Mouse (Mus musculus) heart, embryonic 11.5 days (tissue): Measurements from ENCODE around the gene Cobl. TPM values are rescaled to one million over a fixed set of nuclear protein-coding genes. Genes with fewer than 3 reads are reported as not detected.

Experiments
- ATAC-seq: fragments of 200-750 bp; cut with Nextera tagmentation; replicated peaks from 2 replicates; pipeline ENCODE4 v1.8.0; 2017; ENCODE audit warnings: moderate library complexity; ENCODE audit not compliant: insufficient number of reproducible peaks, low FRiP score, low TSS enrichment
- H3K27ac ChIP-seq: fragments of 300-500 bp; sonication (generic); 2 replicates; pipeline ENCODE4 v1.5.1; 2014; ENCODE audit warnings: mild to moderate bottlenecking, low read depth, low read length
- H3K27me3 ChIP-seq: fragments of 300-500 bp; sonication (generic); 2 replicates; pipeline ENCODE4 v1.6.1; 2014; ENCODE audit warnings: mild to moderate bottlenecking, low read length, mixed read lengths; ENCODE audit not compliant: control insufficient read depth, insufficient read depth
- H3K36me3 ChIP-seq: fragments of 300-500 bp; sonication (generic); 2 replicates; pipeline ENCODE4 v1.6.1; 2014; ENCODE audit warnings: mild to moderate bottlenecking, low read length, moderate library complexity, mixed read lengths; ENCODE audit not compliant: control insufficient read depth, insufficient read depth
- H3K4me1 ChIP-seq: fragments of 300-500 bp; sonication (generic); 2 replicates; pipeline ENCODE4 v1.6.1; 2014; ENCODE audit warnings: low read length; ENCODE audit not compliant: control insufficient read depth, insufficient read depth
- H3K4me2 ChIP-seq: fragments of 300-500 bp; sonication (generic); 2 replicates; pipeline ENCODE4 v1.6.1; 2014; ENCODE audit warnings: mild to moderate bottlenecking, moderate library complexity
- H3K4me3 ChIP-seq: fragments of 300-500 bp; sonication (generic); 2 replicates; pipeline ENCODE4 v1.5.1; 2014; ENCODE audit warnings: low read depth, low read length
- H3K9ac ChIP-seq: fragments of 300-500 bp; sonication (generic); 2 replicates; pipeline ENCODE4 v1.6.1; 2014; ENCODE audit warnings: mild to moderate bottlenecking, low read depth, low read length, moderate library complexity
- H3K9me3 ChIP-seq: fragments of 300-500 bp; sonication (generic); replicated peaks from 2 replicates; pipeline ENCODE4 v1.6.1; 2016; ENCODE audit warnings: low read length; ENCODE audit not compliant: control insufficient read depth
- WGBS: fragments of 180-500 bp; shearing (Covaris S2); extraction: QIAGEN DNeasy Blood & Tissue Kit; methylation state at CpG from one replicate; pipeline ENCODE4 v1.1.7; 2014; ENCODE audit not compliant: insufficient replicate concordance; 5-methylcytosine and 5-hydroxymethylcytosine counted together
- polyA plus RNA-seq: library from polyadenylated mRNA; unstranded; fragments of >200 nt; fragmentation: Nextera tagmentation; extraction: Ambion mirVana; gene quantifications from 2 replicates; pipeline ENCODE4 v1.2.1, GENCODE M21; 2014

Cobl gene
- polyA plus RNA-seq, 1 experiment from 2014 or later = 31.4 TPM

GRCm38 (mm10) chr11:12459781-12460581 is 4.8 kb downstream of the Cobl start:
- Histone ChIP-seq H3K4me1 (no peaks in the 10 kb centered on the region), H3K9me3 (no peaks in the 10 kb centered on the region), H3K4me3 (no peak overlapping the region), H3K9ac (no peak overlapping the region), H3K36me3 (no peaks in the 10 kb centered on the region), H3K27me3 (peaks cover 10% of the 10 kb centered on the region), H3K27ac (no peak overlapping the region), H3K4me2 (no peak overlapping the region)
- WGBS = 74% methylated on average over 7 of the region's 7 CpGs
- no peak for ATAC-seq

GRCm38 (mm10) chr11:12458814-12459213 is 5.9 kb downstream of the Cobl start:
- WGBS = 73% methylated on average over 3 of the region's 3 CpGs
- H3K9ac ChIP-seq = no peak overlapping the region
- no peaks in the 10 kb centered on the region for H3K4me1 ChIP-seq
- H3K27me3 ChIP-seq = 0 out of 2 replicates have a peak, but pooled peaks cover 4% of the 10 kb centered on the region
- H3K9me3 ChIP-seq = no peaks in the 10 kb centered on the region
- no peak overlapping the region for H3K27ac ChIP-seq
- no peak overlapping the region for H3K4me2 ChIP-seq
- H3K4me3 ChIP-seq = no peak overlapping the region
- H3K36me3 ChIP-seq = no peaks in the 10 kb centered on the region
- ATAC-seq = no peak

- ATAC-seq = no peak
- WGBS = 81% methylated on average over 2 of the region's 2 CpGs
- H3K27ac ChIP-seq = no peak overlapping the region
- H3K4me2 ChIP-seq = no peak overlapping the region
- no peaks in the 10 kb centered on the region for H3K9me3 ChIP-seq
- no peaks in the 10 kb centered on the region for H3K27me3 ChIP-seq
- no peaks in the 10 kb centered on the region for H3K4me1 ChIP-seq
- H3K9ac ChIP-seq = no peak overlapping the region
- H3K36me3 ChIP-seq = no peaks in the 10 kb centered on the region
- H3K4me3 ChIP-seq = no peak overlapping the region
Measured at GRCm38 (mm10) chr11:12458392-12458791, 6.4 kb downstream of the Cobl start.

GRCm38 (mm10) chr11:12448101-12448500 is 16.7 kb downstream of the Cobl start:
- Histone ChIP-seq H3K27ac (no peak overlapping the region), H3K4me2 (no peak overlapping the region), H3K4me3 (no peak overlapping the region), H3K36me3 (no peaks in the 10 kb centered on the region), H3K9ac (no peak overlapping the region), H3K4me1 (no peaks in the 10 kb centered on the region), H3K27me3 (no peaks in the 10 kb centered on the region), H3K9me3 (no peaks in the 10 kb centered on the region)
- WGBS = 80% methylated on average over 3 of the region's 3 CpGs
- ATAC-seq = no peak

- no peaks in the 10 kb centered on the region for H3K9me3 ChIP-seq
- no peak overlapping the region for H3K27ac ChIP-seq
- H3K4me3 ChIP-seq = no peak overlapping the region
- no peaks in the 10 kb centered on the region for H3K36me3 ChIP-seq
- 81% methylated on average over 2 of the region's 2 CpGs for whole genome bisulfite sequencing
- ATAC-seq = no peak
- H3K9ac ChIP-seq = no peak overlapping the region
- no peaks in the 10 kb centered on the region for H3K27me3 ChIP-seq
- no peak overlapping the region for H3K4me2 ChIP-seq
- H3K4me1 ChIP-seq = no peaks in the 10 kb centered on the region
Measured at GRCm38 (mm10) chr11:12445222-12445621, 19.5 kb downstream of the Cobl start.

GRCm38 (mm10) chr11:12444215-12444614 is 20.5 kb downstream of the Cobl start:
- no peaks in the 10 kb centered on the region for H3K9me3 ChIP-seq
- H3K36me3 ChIP-seq = no peaks in the 10 kb centered on the region
- no peak overlapping the region for H3K9ac ChIP-seq
- no peak overlapping the region for H3K4me3 ChIP-seq
- no peaks in the 10 kb centered on the region for H3K27me3 ChIP-seq
- WGBS = 74% methylated on average over 2 of the region's 2 CpGs
- no peak overlapping the region for H3K4me2 ChIP-seq
- no peak overlapping the region for H3K27ac ChIP-seq
- ATAC-seq = no peak
- no peaks in the 10 kb centered on the region for H3K4me1 ChIP-seq

- Histone ChIP-seq H3K4me3 (no peak overlapping the region), H3K27ac (no peak overlapping the region), H3K4me2 (no peak overlapping the region), H3K4me1 (no peaks in the 10 kb centered on the region), H3K9ac (no peak overlapping the region), H3K36me3 (no peaks in the 10 kb centered on the region), H3K27me3 (no peaks in the 10 kb centered on the region), H3K9me3 (no peaks in the 10 kb centered on the region)
- WGBS = 76% methylated on average over 4 of the region's 4 CpGs
- ATAC-seq = no peak
Measured at GRCm38 (mm10) chr11:12443614-12444013, 21.1 kb downstream of the Cobl start.

- Histone ChIP-seq H3K36me3 (no peaks in the 10 kb centered on the region), H3K4me2 (no peak overlapping the region), H3K27me3 (no peaks in the 10 kb centered on the region), H3K9ac (no peak overlapping the region), H3K9me3 (no peaks in the 10 kb centered on the region), H3K27ac (no peak overlapping the region), H3K4me3 (no peak overlapping the region), H3K4me1 (no peaks in the 10 kb centered on the region)
- whole genome bisulfite sequencing = 79% methylated on average over 5 of the region's 5 CpGs
- no peak for ATAC-seq
Measured at GRCm38 (mm10) chr11:12443185-12443584, 21.6 kb downstream of the Cobl start.

- H3K27ac ChIP-seq = no peak overlapping the region
- H3K4me3 ChIP-seq = no peak overlapping the region
- H3K4me1 ChIP-seq = no peaks in the 10 kb centered on the region
- WGBS = 70% methylated on average over 4 of the region's 4 CpGs
- H3K27me3 ChIP-seq = no peaks in the 10 kb centered on the region
- H3K4me2 ChIP-seq = no peak overlapping the region
- no peak for ATAC-seq
- H3K9ac ChIP-seq = no peak overlapping the region
- H3K36me3 ChIP-seq = no peaks in the 10 kb centered on the region
- no peaks in the 10 kb centered on the region for H3K9me3 ChIP-seq
Measured at GRCm38 (mm10) chr11:12442283-12442682, 22.5 kb downstream of the Cobl start.
